Mouse (Mus musculus) hematopoietic stem cell, adult 5-6 weeks (primary cell): ENCODE results near the gene Tsacc. TPM values are rescaled to one million over a fixed set of nuclear protein-coding genes. Genes with fewer than 3 reads are reported as not detected.
"Not testable (repeated sequence)": the region's sequence is repeated elsewhere in the genome, so short reads cannot be mapped to it uniquely, and the experiment has no call there.

ENCODE experiments used
- ATAC-seq, 2 experiments: fragments of 125-278 bp in 1 of 2; replicated peaks in 1 of 2; 2 replicates each; pipeline ENCODE4 v1.8.0; 2016 to 2017; ENCODE audit warnings: inconsistent platforms in 2 of 2, mild to moderate bottlenecking in 2 of 2, moderate number of reproducible peaks in 2 of 2, low read depth in 1 of 2, moderate TSS enrichment in 1 of 2; ENCODE audit not compliant: low FRiP score in 2 of 2, poor library complexity in 2 of 2, severe bottlenecking in 2 of 2, insufficient read depth in 1 of 2, low TSS enrichment in 1 of 2
- total RNA-seq: library from RNA; stranded (forward); fragments of 172-1452, 232-1000 nt; gene quantifications from 2 replicates; pipeline ENCODE4 v1.2.3, GENCODE M21; 2017

Tsacc gene
- 1.6 and 6.4 TPM in 2 replicates for total RNA-seq

GRCm38 (mm10) chr3:88296561-88297318, at the start of gene Tsacc, which contains the start of gene Cct3:
TSS of gene Tsacc (minus strand) at chr3:88296999.
TSS of gene Cct3 (plus strand) at chr3:88297116.
- ATAC-seq = peak; percentile 92 to 95

DNA sequence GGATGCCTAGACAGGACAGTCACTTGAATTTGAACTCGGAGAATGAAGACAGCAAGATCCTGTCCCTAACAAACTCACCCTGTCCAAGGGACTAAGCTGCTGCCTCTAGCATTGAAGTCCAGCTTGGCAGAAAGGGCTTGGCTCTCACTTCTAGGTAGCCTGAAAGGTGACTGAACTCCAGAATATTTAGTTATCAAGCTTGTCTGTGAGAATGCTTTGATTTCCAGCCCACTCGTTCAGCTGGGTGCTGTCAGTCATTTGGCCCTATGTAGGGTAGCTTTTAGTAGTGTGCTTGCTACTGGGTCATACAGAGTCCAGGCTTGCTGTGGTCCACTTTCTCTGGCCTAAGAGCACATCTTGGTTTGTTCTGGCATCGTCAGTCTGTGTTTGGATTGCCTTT, 42.2 kb upstream of the Tsacc start:
- ATAC-seq = no peak

DNA sequence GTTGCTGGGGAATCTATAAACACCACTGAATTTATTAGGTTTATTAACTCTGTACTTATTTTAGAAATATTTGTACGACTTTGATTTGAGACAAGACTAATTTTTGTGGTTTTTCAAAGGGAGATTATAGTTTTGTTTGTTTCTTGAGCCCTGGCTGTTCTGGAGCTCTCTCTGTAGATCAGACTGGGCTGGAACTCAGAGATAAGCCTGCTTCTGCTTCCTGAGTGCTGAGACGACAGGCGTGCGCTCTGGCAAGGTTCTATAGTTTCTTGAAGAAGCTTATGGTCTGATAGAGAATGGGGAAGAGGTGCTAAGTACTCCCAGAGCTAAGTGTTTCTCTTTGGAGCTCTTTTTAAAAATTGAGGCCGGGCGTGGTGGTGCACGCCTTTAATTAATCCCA, 41.5 kb upstream of the Tsacc start:
- ATAC-seq = peak in 1 of 2 experiments; percentile 23; a peak in 2 of 4 replicates

GRCm38 (mm10) chr3:88337367-88338020, 40.7 kb upstream of the Tsacc start:
- peak; percentile 13 to 46; a peak in 3 of 4 replicates for ATAC-seq

DNA sequence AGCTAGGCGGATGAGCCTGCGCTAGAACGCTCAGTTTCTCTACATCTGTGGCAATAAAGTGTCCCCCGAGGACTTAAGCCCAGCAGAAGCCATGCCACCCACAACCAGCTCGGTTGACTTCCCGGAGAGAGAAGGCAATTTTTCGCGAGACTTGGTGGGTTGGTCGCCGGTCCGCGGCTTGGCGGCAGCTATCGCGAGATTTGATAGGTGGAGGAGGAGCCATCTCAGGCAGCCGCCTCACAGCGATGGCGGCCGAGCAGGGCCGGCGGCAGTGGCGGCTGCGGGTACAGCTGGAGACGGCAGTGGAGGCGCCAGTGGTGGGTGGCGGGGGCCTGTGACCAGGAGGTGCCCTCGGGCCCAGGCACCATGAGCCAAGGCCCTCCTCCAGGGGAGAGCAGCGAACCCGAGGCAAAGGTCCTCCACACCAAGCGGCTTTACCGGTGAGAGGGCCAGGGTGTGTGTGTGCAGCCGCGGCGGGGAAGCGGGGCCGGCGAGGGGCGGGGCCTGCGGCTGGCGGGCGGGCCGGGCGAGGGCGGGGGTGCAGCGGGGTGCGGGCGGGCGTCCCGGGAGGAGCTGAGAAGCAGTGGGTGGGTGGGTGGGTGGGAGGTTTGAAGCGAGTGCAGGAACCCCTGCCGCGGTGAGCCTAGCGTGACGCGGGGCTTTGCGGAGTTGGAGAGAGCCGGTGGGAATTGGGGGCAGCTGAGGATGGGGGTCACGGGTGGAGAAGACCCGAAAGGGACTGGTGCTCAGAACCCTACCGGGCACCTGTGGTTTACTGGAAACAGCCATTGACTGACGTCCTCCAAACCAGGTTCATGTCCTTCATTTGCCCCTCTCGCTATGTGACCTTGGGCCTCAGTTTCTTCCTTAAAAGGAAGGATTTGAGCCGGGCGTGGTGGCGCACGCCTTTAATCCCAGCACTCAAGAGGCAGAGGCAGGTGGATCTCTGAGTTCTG, 39.5 kb upstream of the Tsacc start, which contains the start of the genes Tmem79 and Smg5:
Gene Tmem79, minus strand, starts transcription at position 91 of the 956 bp plus-strand sequence.
Gene Smg5, plus strand, starts transcription at position 203 of the 956 bp plus-strand sequence.
- ATAC-seq = peak; percentile 84 to 92

- peak; percentile 36 to 63 for ATAC-seq
Observed at GRCm38 (mm10) chr3:88335436-88336053, 38.7 kb upstream of the Tsacc start.

DNA sequence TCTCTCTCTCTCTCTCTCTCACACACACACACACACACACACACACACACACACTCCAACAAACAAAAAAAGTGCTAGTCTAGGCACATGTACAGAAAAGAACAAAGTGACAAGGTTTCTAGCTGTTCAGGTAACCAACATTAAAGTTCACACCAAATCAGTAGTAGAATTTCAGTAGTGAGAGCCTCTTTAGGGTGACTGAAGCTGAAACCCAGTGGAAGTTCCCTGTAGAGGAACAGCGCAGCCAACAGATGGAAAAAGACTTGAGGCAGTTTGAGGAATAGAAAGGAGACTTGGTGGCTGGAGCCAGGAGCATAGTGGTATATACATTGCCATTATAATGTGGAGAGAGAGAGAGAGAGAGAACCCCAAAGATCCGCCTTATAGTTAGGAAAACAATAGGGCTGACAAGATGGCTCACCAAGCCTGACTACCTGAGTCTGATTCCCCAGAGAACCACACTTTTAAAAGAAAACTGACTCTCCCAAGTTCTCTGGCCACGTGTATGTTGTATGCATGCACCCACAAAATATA, 38.2 kb upstream of the Tsacc start:
- ATAC-seq = no peak

DNA sequence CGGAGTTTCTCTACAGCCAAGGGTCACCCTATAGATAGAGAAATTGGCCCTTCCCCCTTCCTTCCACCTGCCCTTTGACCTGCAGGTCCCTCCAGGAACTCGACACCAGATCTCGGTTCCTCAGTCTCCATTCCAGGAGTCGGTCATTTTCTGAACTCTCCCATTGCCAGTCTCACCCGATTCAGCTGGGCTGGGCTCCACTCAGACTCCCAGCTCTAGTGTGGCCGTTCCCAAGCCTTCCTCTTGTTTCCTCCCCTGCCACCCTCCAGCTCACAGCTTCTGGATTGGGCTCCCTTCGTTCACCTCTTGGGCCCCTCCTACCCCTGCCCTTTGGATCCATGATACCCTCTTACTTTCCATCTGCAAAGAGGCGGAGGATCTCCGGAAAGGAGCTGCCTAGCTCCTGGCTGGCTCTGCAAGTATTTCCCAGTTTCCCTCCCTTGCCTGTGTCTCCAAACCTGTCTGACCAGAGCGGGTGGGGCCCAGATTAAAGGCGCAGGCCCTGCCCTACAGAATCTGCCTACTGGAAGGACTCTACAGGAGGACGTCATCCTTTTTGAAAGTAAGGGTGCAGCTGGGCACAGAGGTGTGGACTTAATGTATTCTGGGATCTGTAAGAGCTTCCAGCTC, 37.3 kb upstream of the Tsacc start:
- no peak for ATAC-seq

GRCm38 (mm10) chr3:88331282-88331681, 34.5 kb upstream of the Tsacc start:
- ATAC-seq = peak in 1 of 2 experiments; percentile 44; a peak in 1 of 4 replicates

GRCm38 (mm10) chr3:88328956-88329355, 32.2 kb upstream of the Tsacc start:
- no peak for ATAC-seq

DNA sequence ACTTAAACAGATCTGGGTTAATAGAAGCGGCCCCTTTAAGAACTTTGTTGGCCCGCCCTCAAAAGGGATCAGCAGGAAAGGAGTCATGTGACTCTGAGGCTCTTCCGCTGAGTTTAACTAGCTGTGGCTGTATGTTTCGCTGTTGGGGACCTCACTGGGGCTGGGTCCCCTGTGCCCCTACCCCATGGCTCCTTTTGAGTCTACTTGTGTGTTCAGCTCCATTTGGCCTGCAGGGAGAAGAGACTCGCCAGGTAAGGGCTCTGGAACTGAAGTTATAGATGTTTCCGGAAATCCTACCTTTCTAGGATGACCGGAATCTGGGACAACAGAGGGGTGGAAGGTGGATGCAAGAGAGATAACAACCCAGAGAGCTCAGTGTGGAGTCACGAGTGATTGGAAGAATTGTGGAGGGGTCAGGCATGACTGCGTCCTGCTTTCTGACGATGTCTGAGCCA, 28.2 kb upstream of the Tsacc start, which contains the start of gene Glmp:
Gene Glmp, plus strand, starts transcription at position 73 of the 455 bp plus-strand sequence.
- peak; percentile 67 to 91 for ATAC-seq

GRCm38 (mm10) chr3:88299172-88299571, 2.4 kb upstream of the Tsacc start:
- no peak for ATAC-seq

DNA sequence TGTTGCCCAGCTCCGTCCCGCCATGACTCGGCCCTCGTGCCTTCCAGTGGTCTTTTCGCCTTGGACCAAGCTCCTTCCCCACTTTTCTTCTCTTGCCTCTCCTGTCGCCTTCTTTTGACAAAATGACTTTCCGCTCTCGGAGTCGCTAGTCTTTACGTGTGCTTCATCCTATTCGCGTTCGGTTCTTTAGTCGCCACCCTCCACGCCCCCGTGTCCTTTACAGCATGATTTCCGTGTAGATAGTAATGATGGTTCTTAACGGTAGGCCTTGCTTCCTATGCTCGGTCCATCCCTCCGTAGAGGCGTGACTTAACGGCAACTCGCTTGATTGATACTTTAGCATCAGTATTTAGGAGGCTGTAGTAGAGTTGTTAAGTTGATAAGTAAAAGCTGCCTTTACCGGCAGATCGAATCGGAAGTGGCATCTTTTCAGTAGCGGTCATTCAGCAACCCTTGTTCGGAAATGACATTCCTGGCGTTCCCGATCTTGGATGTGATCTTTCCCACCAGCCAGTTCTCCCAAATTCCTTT, 587 bp upstream of the Tsacc start:
- peak; percentile 3 to 20; a peak in 2 of 4 replicates for ATAC-seq

- no peak for ATAC-seq
Observed at GRCm38 (mm10) chr3:88296110-88296560, 664 bp downstream of the Tsacc start.

GRCm38 (mm10) chr3:88295272-88295671, 1.5 kb downstream of the Tsacc start:
- not testable (repeated sequence) for ATAC-seq

- ATAC-seq = no peak
Observed at GRCm38 (mm10) chr3:88291970-88292369, 4.8 kb downstream of the Tsacc start.
